Comparison of ENCODE assay signal across 8 mouse cellular contexts in the genomic region with DNA sequence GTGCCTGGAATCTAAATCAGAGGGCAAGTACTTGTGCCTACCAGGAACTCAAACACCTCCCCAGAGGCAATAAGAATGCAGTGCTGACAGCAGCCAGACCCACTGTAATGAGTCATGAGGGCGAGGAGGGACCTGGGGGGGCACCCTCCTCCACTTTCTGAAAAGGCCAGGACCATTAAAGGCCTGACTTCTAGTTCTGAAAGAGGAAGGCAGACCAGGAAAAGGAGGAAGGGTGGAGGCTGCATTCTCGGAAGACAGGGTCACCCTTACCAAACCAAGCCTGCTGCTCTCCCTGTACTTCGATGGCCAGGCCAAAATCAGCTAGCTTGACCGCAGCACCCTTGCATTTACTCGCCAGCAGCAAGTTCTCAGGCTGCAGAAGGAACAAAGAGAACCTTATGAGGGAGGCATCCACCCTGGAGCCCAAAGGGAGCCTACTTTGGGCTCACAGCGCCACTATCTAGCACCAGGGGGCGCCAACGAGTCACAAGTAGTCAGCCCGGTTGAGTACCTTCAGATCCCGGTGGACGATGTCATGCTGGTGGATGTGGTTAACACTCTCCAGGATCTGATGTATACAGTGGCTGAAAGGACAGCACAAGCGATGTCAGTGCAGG. TPM values are rescaled to one million over a fixed set of nuclear protein-coding genes. Genes with fewer than 3 reads are reported as not detected.
DNase-seq lines count a peak whose midpoint lies in the region; ATAC-seq lines count a peak whose summit lies in the region.

No protein-coding gene starts in this region.

- no peaks in the 10 kb centered on the region; the same call in 1 of the 2 replicates for H3K4me1 ChIP-seq in intestine, embryonic 16.5 days (ENCODE audit: control insufficient read depth, insufficient read depth, low read length)
- H3K4me1 ChIP-seq in midbrain, embryonic 10.5 days, result 0 out of 2 replicates have a peak, but pooled peaks cover 2% of the 10 kb centered on the region

- H3K9me3 ChIP-seq in intestine, embryonic 16.5 days (ENCODE audit: control insufficient read depth, low read length), result no peaks in the 10 kb centered on the region
- no peaks in the 10 kb centered on the region for H3K9me3 ChIP-seq in midbrain, embryonic 10.5 days (replicated peaks)

- H3K4me2 ChIP-seq in intestine, embryonic 16.5 days (ENCODE audit: low read depth, low read length), result no peak overlapping the region

- no peaks in the 10 kb centered on the region for H3K27me3 ChIP-seq in intestine, embryonic 16.5 days (replicated peaks; ENCODE audit: control insufficient read depth, insufficient read depth, low read length)
- no peaks in the 10 kb centered on the region for H3K27me3 ChIP-seq in midbrain, embryonic 10.5 days (ENCODE audit: low read depth, poor library complexity, severe bottlenecking)

- peak; percentile 78 for ATAC-seq in intestine, embryonic 16.5 days

- intact Hi-C loops in left cerebral cortex, postnatal 36 days (cut with DNase I), result loop anchor here (1.0 to 10.0 kb wide), 3 partner anchors 27 to 249 kb away; no protein-coding TSS in a partner anchor

- H3K4me3 ChIP-seq in intestine, embryonic 16.5 days (ENCODE audit: low read length), result no peak overlapping the region
- H3K4me3 ChIP-seq in midbrain, embryonic 10.5 days, result no peak overlapping the region

- DNase-seq in adrenal gland, adult 18-20 months (ENCODE audit: low spot score in 2 of 2), result peak; percentile 91 to 94
- peak; percentile 91 for DNase-seq in embryo, embryonic 11 days
- peak; percentile 78 to 86 for DNase-seq in gastrocnemius, postnatal 4 days (ENCODE audit: low spot score in 2 of 2)
- peak; percentile 81 to 85 for DNase-seq in left cerebral cortex, postnatal 36 days (ENCODE audit: low spot score in 2 of 2)
- DNase-seq in midbrain, embryonic 10.5 days (ENCODE audit: low spot score), result peak; percentile 81
- peak; percentile 77 to 84 for DNase-seq in right cerebral cortex, postnatal 36 days (ENCODE audit: low spot score in 2 of 2)
- peak; percentile 46 for DNase-seq in yolk sac, embryonic 10.5 days (ENCODE audit: low spot score)

- H3K36me3 ChIP-seq in intestine, embryonic 16.5 days (ENCODE audit: control insufficient read depth, insufficient read depth, low read length), result peaks cover 10% of the 10 kb centered on the region; the same call in 1 of the 2 replicates
- H3K36me3 ChIP-seq in midbrain, embryonic 10.5 days, result peaks cover 90% of the 10 kb centered on the region

- 29% methylated on average over 12 of the region's 12 CpGs for WGBS in intestine, embryonic 16.5 days
- WGBS in midbrain, embryonic 10.5 days, result 32% methylated on average over 12 of the region's 12 CpGs

- no peak overlapping the region for H3K9ac ChIP-seq in intestine, embryonic 16.5 days (ENCODE audit: low read depth, low read length)

- H3K27ac ChIP-seq in intestine, embryonic 16.5 days (ENCODE audit: low read length), result peak overlapping the region; percentile 23; the same call in 1 of the 2 replicates
- H3K27ac ChIP-seq in midbrain, embryonic 10.5 days (replicated peaks), result no peak overlapping the region

RNA-seq across cellular contexts. Expression of a gene that starts 28.1 kb away (rescaled TPM):
- total RNA-seq in adrenal gland, adult 18-20 months (2021), result 10 to 100 TPM; 38.2 to 51.8 TPM
- 10 to 100 TPM; 92.5 to 94.3 TPM for total RNA-seq in gastrocnemius, postnatal 4 days (2021)
- polyA plus RNA-seq in intestine, embryonic 16.5 days (2015; fragmentation: Nextera tagmentation; extraction: Ambion mirVana), result 33.6 and 35.8 TPM in 2 replicates
- total RNA-seq in left cerebral cortex, postnatal 36 days (2021), result 100 to 1,000 TPM; 322 to 378 TPM
- polyA plus RNA-seq in midbrain, embryonic 10.5 days (2016; fragmentation: Nextera tagmentation; extraction: Ambion mirVana), result 41.8 and 42.8 TPM in 2 replicates

RNA-seq across cellular contexts. Expression of a gene that starts 31.4 kb away (rescaled TPM):
- total RNA-seq in adrenal gland, adult 18-20 months (2021), result 10 to 100 TPM; 21.6 to 26.1 TPM
- 10 to 100 TPM; 22.8 to 26.7 TPM for total RNA-seq in gastrocnemius, postnatal 4 days (2021)
- 18.3 and 21.2 TPM in 2 replicates for polyA plus RNA-seq in intestine, embryonic 16.5 days (2015; fragmentation: Nextera tagmentation; extraction: Ambion mirVana)
- 10 to 100 TPM; 17.4 to 20.5 TPM for total RNA-seq in left cerebral cortex, postnatal 36 days (2021)
- 24.0 and 26.2 TPM in 2 replicates for polyA plus RNA-seq in midbrain, embryonic 10.5 days (2016; fragmentation: Nextera tagmentation; extraction: Ambion mirVana)

RNA-seq across cellular contexts. Expression of a gene that starts 58.4 kb away (rescaled TPM):
- total RNA-seq in adrenal gland, adult 18-20 months (2021), result 100 to 1,000 TPM; 129 to 136 TPM
- 10 to 100 TPM; 81.5 to 83.6 TPM for total RNA-seq in gastrocnemius, postnatal 4 days (2021)
- 21.8 and 23.3 TPM in 2 replicates for polyA plus RNA-seq in intestine, embryonic 16.5 days (2015; fragmentation: Nextera tagmentation; extraction: Ambion mirVana)
- total RNA-seq in left cerebral cortex, postnatal 36 days (2021), result 100 to 1,000 TPM; 131 to 196 TPM
- polyA plus RNA-seq in midbrain, embryonic 10.5 days (2016; fragmentation: Nextera tagmentation; extraction: Ambion mirVana), result 26.1 and 34.4 TPM in 2 replicates
